Mouse (Mus musculus): ENCODE measurements around the gene Dmbx1.

GRCm38 (mm10) chr4:115961991-115962390, 22.3 kb upstream of the Dmbx1 start:
- TF ChIP-seq POLR2A (IDR thresholded peaks at IDR 0.05; ENCODE audit: insufficient read depth, low read depth, low read length) = no peak
- no peak for TF ChIP-seq CTCF (IDR thresholded peaks at IDR 0.05; ENCODE audit: insufficient read depth, low read depth, low read length)

All from olfactory bulb, adult 2 months (tissue).